Mouse (Mus musculus): Measurements from ENCODE around the gene Jam3. TPM values are rescaled to one million over a fixed set of nuclear protein-coding genes. Genes with fewer than 3 reads are reported as not detected.

Gene Jam3
- polyA plus RNA-seq, 1 experiment = 59.0 TPM

- H3K4me3 ChIP-seq (ENCODE audit: insufficient read depth, low read length) = no peak overlapping the region
- H3K27ac ChIP-seq (ENCODE audit: insufficient read depth, low read length) = no peak overlapping the region
- peaks cover 4% of the 10 kb centered on the region for H3K4me1 ChIP-seq (ENCODE audit: control insufficient read depth, insufficient read depth, low read length)
- TF ChIP-seq POLR2A (IDR thresholded peaks at IDR 0.05; ENCODE audit: extremely low read depth, insufficient read depth, low read length) = no peak
- no peak for TF ChIP-seq CTCF (IDR thresholded peaks at IDR 0.05; ENCODE audit: extremely low read depth, insufficient read depth, low read length)
Measured at GRCm38 (mm10) chr9:27086256-27086655, 69.0 kb downstream of the Jam3 start.

DNA sequence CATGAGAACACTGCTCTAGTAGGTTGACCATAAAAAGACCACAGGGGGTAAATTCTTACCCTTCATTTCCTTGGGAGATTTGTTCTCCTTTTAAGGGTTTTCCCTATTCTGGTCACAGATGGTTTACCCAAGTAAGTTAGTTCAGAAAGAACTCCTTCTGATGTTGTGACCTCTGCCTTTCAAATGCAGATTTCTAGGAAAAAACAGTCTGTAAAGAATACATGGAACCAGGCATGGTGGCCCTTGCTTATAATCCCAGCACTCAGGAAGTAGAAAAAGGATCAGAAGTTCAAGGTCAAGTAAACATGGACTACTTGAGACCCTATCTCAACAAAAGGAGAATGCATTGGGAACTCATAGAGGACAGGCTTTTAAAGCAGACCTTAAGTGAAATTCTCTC lies 79.4 kb downstream of the Jam3 start:
- Histone ChIP-seq H3K4me1 (ENCODE audit: control insufficient read depth, insufficient read depth, low read length) (no peaks in the 10 kb centered on the region), H3K27ac (ENCODE audit: insufficient read depth, low read length) (no peak overlapping the region), H3K4me3 (ENCODE audit: insufficient read depth, low read length) (no peak overlapping the region)
- no peak for TF ChIP-seq CTCF (IDR thresholded peaks at IDR 0.05; ENCODE audit: extremely low read depth, insufficient read depth, low read length)

- Histone ChIP-seq H3K4me1 (ENCODE audit: control insufficient read depth, insufficient read depth, low read length) (no peaks in the 10 kb centered on the region), H3K4me3 (ENCODE audit: insufficient read depth, low read length) (no peak overlapping the region), H3K27ac (ENCODE audit: insufficient read depth, low read length) (no peak overlapping the region)
- TF ChIP-seq POLR2A (IDR thresholded peaks at IDR 0.05; ENCODE audit: extremely low read depth, insufficient read depth, low read length) (no peak), CTCF (IDR thresholded peaks at IDR 0.05; ENCODE audit: extremely low read depth, insufficient read depth, low read length) (no peak)
Measured at GRCm38 (mm10) chr9:27074677-27075076, 80.5 kb downstream of the Jam3 start.

- Histone ChIP-seq H3K4me1 (ENCODE audit: control insufficient read depth, insufficient read depth, low read length) (no peaks in the 10 kb centered on the region), H3K4me3 (ENCODE audit: insufficient read depth, low read length) (no peak overlapping the region), H3K27ac (ENCODE audit: insufficient read depth, low read length) (no peak overlapping the region)
- TF ChIP-seq CTCF (IDR thresholded peaks at IDR 0.05; ENCODE audit: extremely low read depth, insufficient read depth, low read length) = no peak
- TF ChIP-seq POLR2A (IDR thresholded peaks at IDR 0.05; ENCODE audit: extremely low read depth, insufficient read depth, low read length) = no peak
Measured at GRCm38 (mm10) chr9:27070895-27071294, 84.3 kb downstream of the Jam3 start.

GRCm38 (mm10) chr9:27058341-27058740 lies 96.9 kb downstream of the Jam3 start:
- peaks cover 2% of the 10 kb centered on the region; the same call in 1 of the 2 replicates for H3K4me1 ChIP-seq (ENCODE audit: control insufficient read depth, insufficient read depth, low read length)
- no peak overlapping the region for H3K27ac ChIP-seq (ENCODE audit: insufficient read depth, low read length)
- TF ChIP-seq CTCF (IDR thresholded peaks at IDR 0.05; ENCODE audit: extremely low read depth, insufficient read depth, low read length) (no peak), POLR2A (IDR thresholded peaks at IDR 0.05; ENCODE audit: extremely low read depth, insufficient read depth, low read length) (no peak)
- no peak overlapping the region for H3K4me3 ChIP-seq (ENCODE audit: insufficient read depth, low read length)

- no peaks in the 10 kb centered on the region for H3K4me1 ChIP-seq (ENCODE audit: control insufficient read depth, insufficient read depth, low read length)
- no peak for TF ChIP-seq CTCF (IDR thresholded peaks at IDR 0.05; ENCODE audit: extremely low read depth, insufficient read depth, low read length)
- no peak for TF ChIP-seq POLR2A (IDR thresholded peaks at IDR 0.05; ENCODE audit: extremely low read depth, insufficient read depth, low read length)
- no peak overlapping the region for H3K4me3 ChIP-seq (ENCODE audit: insufficient read depth, low read length)
- H3K27ac ChIP-seq (ENCODE audit: insufficient read depth, low read length) = no peak overlapping the region
Measured at GRCm38 (mm10) chr9:27049492-27049891, 105.7 kb downstream of the Jam3 start.

Other genes starting within 250 kb of the Jam3 start
- gene Gm1110, start 232.3 kb downstream of the Jam3 start, polyA plus RNA-seq (2012; rRNA removed) = 0.04 TPM in 1 of 2 replicates, not detected in the other
- 36.4 and 37.4 TPM in 2 replicates for gene Acad8, start 155.9 kb downstream of the Jam3 start, polyA plus RNA-seq (2012; rRNA removed)
- gene Thyn1, start 155.7 kb downstream of the Jam3 start, polyA plus RNA-seq (2012; rRNA removed) = 64.2 and 78.1 TPM in 2 replicates
- 73.3 and 79.4 TPM in 2 replicates for gene Vps26b, start 125.4 kb downstream of the Jam3 start, polyA plus RNA-seq (2012; rRNA removed)
- gene Ncapd3, start 125.2 kb downstream of the Jam3 start, polyA plus RNA-seq (2012; rRNA removed) = 35.1 and 35.2 TPM in 2 replicates
- gene Igsf9b, start 143.8 kb upstream of the Jam3 start, polyA plus RNA-seq (2012; rRNA removed) = 23.1 and 26.1 TPM in 2 replicates
- gene Spata19, start 241.4 kb upstream of the Jam3 start, polyA plus RNA-seq (2012; rRNA removed) = 1.3 and 1.5 TPM in 2 replicates

Data from cortical plate, adult 2 months (tissue).